Mouse (Mus musculus) erythroblast, embryonic 14.5 days (primary cell): ENCODE measurements around the gene Podxl. TPM values are rescaled to one million over a fixed set of nuclear protein-coding genes. Genes with fewer than 3 reads are reported as not detected.

Source experiments
- H3K27me3 ChIP-seq: 2 replicates; pipeline ENCODE4 v1.6.1; 2012; ENCODE audit warnings: inconsistent platforms; ENCODE audit not compliant: control insufficient read depth
- H3K36me3 ChIP-seq: 2 replicates; pipeline ENCODE4 v1.6.1; 2012; ENCODE audit warnings: mild to moderate bottlenecking, inconsistent platforms; ENCODE audit not compliant: control insufficient read depth
- H3K4me1 ChIP-seq: 2 replicates; pipeline ENCODE4 v1.6.1; 2012; ENCODE audit warnings: inconsistent platforms; ENCODE audit not compliant: control insufficient read depth
- H3K4me3 ChIP-seq: replicated peaks from 2 replicates; pipeline ENCODE3; 2012; ENCODE audit warnings: moderate library complexity, mild to moderate bottlenecking, inconsistent platforms
- H3K9me3 ChIP-seq: 2 replicates; pipeline ENCODE4 v1.6.1; 2012; ENCODE audit warnings: low read length, inconsistent platforms, mixed read lengths; ENCODE audit not compliant: control insufficient read depth
- GATA1 ChIP-seq: IDR thresholded peaks from 2 replicates; pipeline ENCODE4 v1.6.1; 2012; ENCODE audit warnings: low read length, inconsistent platforms, mixed read lengths
- TAL1 ChIP-seq: IDR thresholded peaks from 3 replicates; pipeline ENCODE4 v1.6.1; 2012; ENCODE audit warnings: low read length, inconsistent platforms, mixed read lengths
- polyA plus RNA-seq: library from polyadenylated mRNA; stranded (reverse); fragments of >175 nt; gene quantifications from 2 replicates; pipeline ENCODE4 v1.2.3, GENCODE M21; 2012

The Podxl gene
- polyA plus RNA-seq, 1 experiment: 0.29 TPM

GRCm38 (mm10) chr6:31556460-31557100 lies 7.2 kb downstream of the Podxl start:
- no peak overlapping the region for H3K4me3 ChIP-seq
- H3K4me1 ChIP-seq: peaks cover 67% of the 10 kb centered on the region
- H3K36me3 ChIP-seq: peaks cover 44% of the 10 kb centered on the region
- no peaks in the 10 kb centered on the region for H3K9me3 ChIP-seq
- TF ChIP-seq GATA1 (no peak), TAL1 (no peak)
- H3K27me3 ChIP-seq: no peaks in the 10 kb centered on the region; the same call in 1 of the 2 replicates

- Histone ChIP-seq H3K9me3 (no peaks in the 10 kb centered on the region), H3K27me3 (no peaks in the 10 kb centered on the region), H3K4me3 (no peak overlapping the region), H3K36me3 (peaks cover 48% of the 10 kb centered on the region), H3K4me1 (peaks cover 43% of the 10 kb centered on the region)
- no peak for TF ChIP-seq GATA1
- TF ChIP-seq TAL1: no peak
Measured at GRCm38 (mm10) chr6:31550876-31551532, 12.8 kb downstream of the Podxl start.

- H3K9me3 ChIP-seq: no peaks in the 10 kb centered on the region
- no peaks in the 10 kb centered on the region for H3K27me3 ChIP-seq
- TF ChIP-seq TAL1 (no peak), GATA1 (no peak)
- peaks cover 48% of the 10 kb centered on the region for H3K36me3 ChIP-seq
- no peak overlapping the region for H3K4me3 ChIP-seq
- H3K4me1 ChIP-seq: peaks cover 42% of the 10 kb centered on the region
Measured at GRCm38 (mm10) chr6:31549361-31550051, 14.3 kb downstream of the Podxl start.

- H3K4me3 ChIP-seq: no peak overlapping the region
- H3K27me3 ChIP-seq: no peaks in the 10 kb centered on the region
- H3K36me3 ChIP-seq: peaks cover 40% of the 10 kb centered on the region
- TF ChIP-seq TAL1 (no peak), GATA1 (no peak)
- no peaks in the 10 kb centered on the region for H3K9me3 ChIP-seq
- H3K4me1 ChIP-seq: peaks cover 43% of the 10 kb centered on the region
Measured at GRCm38 (mm10) chr6:31544318-31544717, 19.5 kb downstream of the Podxl start.

GRCm38 (mm10) chr6:31540018-31540417 lies 23.8 kb downstream of the Podxl start:
- Histone ChIP-seq H3K9me3 (no peaks in the 10 kb centered on the region), H3K4me1 (peaks cover 69% of the 10 kb centered on the region)
- TF ChIP-seq TAL1: no peak
- no peak for TF ChIP-seq GATA1

GRCm38 (mm10) chr6:31538112-31538511 lies 25.7 kb downstream of the Podxl start:
- peaks cover 12% of the 10 kb centered on the region for H3K36me3 ChIP-seq
- peaks cover 64% of the 10 kb centered on the region for H3K4me1 ChIP-seq
- no peak overlapping the region for H3K4me3 ChIP-seq
- no peaks in the 10 kb centered on the region for H3K27me3 ChIP-seq
- TF ChIP-seq TAL1: no peak
- TF ChIP-seq GATA1: no peak
- no peaks in the 10 kb centered on the region for H3K9me3 ChIP-seq

More at GRCm38 (mm10) chr6:31540018-31540417, 23.8 kb downstream of the Podxl start:
- Histone ChIP-seq H3K4me3 (no peak overlapping the region), H3K27me3 (no peaks in the 10 kb centered on the region), H3K36me3 (peaks cover 24% of the 10 kb centered on the region)

GRCm38 (mm10) chr6:31537193-31537592 lies 26.6 kb downstream of the Podxl start:
- no peaks in the 10 kb centered on the region for H3K27me3 ChIP-seq
- H3K9me3 ChIP-seq: no peaks in the 10 kb centered on the region
- peaks cover 60% of the 10 kb centered on the region for H3K4me1 ChIP-seq
- peaks cover 5% of the 10 kb centered on the region for H3K36me3 ChIP-seq
- TF ChIP-seq TAL1 (no peak), GATA1 (no peak)
- no peak overlapping the region for H3K4me3 ChIP-seq

- Histone ChIP-seq H3K9me3 (no peaks in the 10 kb centered on the region), H3K36me3 (peaks cover 7% of the 10 kb centered on the region), H3K4me3 (no peak overlapping the region), H3K27me3 (no peaks in the 10 kb centered on the region), H3K4me1 (peaks cover 52% of the 10 kb centered on the region)
- TF ChIP-seq TAL1: no peak
- no peak for TF ChIP-seq GATA1
Measured at GRCm38 (mm10) chr6:31534705-31535104, 29.1 kb downstream of the Podxl start.

GRCm38 (mm10) chr6:31531880-31532279 lies 31.9 kb downstream of the Podxl start:
- no peak for TF ChIP-seq TAL1
- no peak for TF ChIP-seq GATA1
- Histone ChIP-seq H3K4me1 (peaks cover 34% of the 10 kb centered on the region), H3K4me3 (no peak overlapping the region), H3K27me3 (no peaks in the 10 kb centered on the region), H3K36me3 (peaks cover 23% of the 10 kb centered on the region), H3K9me3 (no peaks in the 10 kb centered on the region)
